Mouse (Mus musculus) liver, embryonic 12.5 days (tissue): Measurements from ENCODE around the gene Tubgcp3. TPM values are rescaled to one million over a fixed set of nuclear protein-coding genes. Genes with fewer than 3 reads are reported as not detected.

Source experiments
- ATAC-seq: fragments of 200-750 bp; cut with Nextera tagmentation; 2 replicates; pipeline ENCODE4 v1.8.0; 2017; ENCODE audit warnings: moderate number of reproducible peaks, mild to moderate bottlenecking, moderate library complexity
- H3K27ac ChIP-seq: fragments of 300-500 bp; sonication (generic); 2 replicates; pipeline ENCODE4 v1.5.1; 2016; ENCODE audit warnings: mild to moderate bottlenecking
- H3K27me3 ChIP-seq: fragments of 300-500 bp; sonication (generic); replicated peaks from 2 replicates; pipeline ENCODE4 v1.6.1; 2016; ENCODE audit warnings: mild to moderate bottlenecking, moderate library complexity
- H3K36me3 ChIP-seq: fragments of 300-500 bp; sonication (generic); 2 replicates; pipeline ENCODE4 v1.6.1; 2016; ENCODE audit warnings: mild to moderate bottlenecking, moderate library complexity
- H3K4me1 ChIP-seq: fragments of 300-500 bp; sonication (generic); 2 replicates; pipeline ENCODE4 v1.6.1; 2016
- H3K4me2 ChIP-seq: fragments of 300-500 bp; sonication (generic); 2 replicates; pipeline ENCODE4 v1.6.1; 2016; ENCODE audit warnings: mild to moderate bottlenecking, moderate library complexity
- H3K4me3 ChIP-seq: fragments of 300-500 bp; sonication (generic); 2 replicates; pipeline ENCODE4 v1.5.1; 2016; ENCODE audit warnings: mild to moderate bottlenecking, moderate library complexity
- H3K9ac ChIP-seq: fragments of 300-500 bp; sonication (generic); 2 replicates; pipeline ENCODE4 v1.6.1; 2016; ENCODE audit warnings: mild to moderate bottlenecking, moderate library complexity
- H3K9me3 ChIP-seq: fragments of 300-500 bp; sonication (generic); replicated peaks from 2 replicates; pipeline ENCODE4 v1.6.1; 2016; ENCODE audit warnings: mild to moderate bottlenecking, moderate library complexity
- WGBS: fragments of 180-500 bp; shearing (Covaris S2); methylation state at CpG from one replicate; pipeline ENCODE4 v1.1.7; 2016; ENCODE audit not compliant: insufficient replicate concordance; 5-methylcytosine and 5-hydroxymethylcytosine counted together
- microRNA-seq: library from miRNA; unstranded; fragments of <30 nt; microRNA quantifications from one replicate; pipeline ENCODE4, GENCODE M21; 2017
- polyA plus RNA-seq: library from polyadenylated mRNA; unstranded; fragments of >200 nt; fragmentation: Nextera tagmentation; extraction: Ambion mirVana; gene quantifications from 2 replicates; pipeline ENCODE4 v1.2.1, GENCODE M21; 2016

Tubgcp3 gene
- polyA plus RNA-seq, 1 experiment from 2014 or later, result 38.7 TPM

- Histone ChIP-seq H3K4me3 (no peak overlapping the region), H3K4me1 (no peaks in the 10 kb centered on the region), H3K27me3 (peaks cover 19% of the 10 kb centered on the region), H3K9me3 (no peaks in the 10 kb centered on the region), H3K36me3 (no peaks in the 10 kb centered on the region), H3K27ac (no peak overlapping the region), H3K9ac (no peak overlapping the region), H3K4me2 (no peak overlapping the region)
- 21% methylated on average over 5 of the region's 5 CpGs for WGBS
- ATAC-seq, result no peak
These were observed 96.0 kb downstream of the Tubgcp3 start for GRCm38 (mm10) chr8:12576003-12576402.

DNA sequence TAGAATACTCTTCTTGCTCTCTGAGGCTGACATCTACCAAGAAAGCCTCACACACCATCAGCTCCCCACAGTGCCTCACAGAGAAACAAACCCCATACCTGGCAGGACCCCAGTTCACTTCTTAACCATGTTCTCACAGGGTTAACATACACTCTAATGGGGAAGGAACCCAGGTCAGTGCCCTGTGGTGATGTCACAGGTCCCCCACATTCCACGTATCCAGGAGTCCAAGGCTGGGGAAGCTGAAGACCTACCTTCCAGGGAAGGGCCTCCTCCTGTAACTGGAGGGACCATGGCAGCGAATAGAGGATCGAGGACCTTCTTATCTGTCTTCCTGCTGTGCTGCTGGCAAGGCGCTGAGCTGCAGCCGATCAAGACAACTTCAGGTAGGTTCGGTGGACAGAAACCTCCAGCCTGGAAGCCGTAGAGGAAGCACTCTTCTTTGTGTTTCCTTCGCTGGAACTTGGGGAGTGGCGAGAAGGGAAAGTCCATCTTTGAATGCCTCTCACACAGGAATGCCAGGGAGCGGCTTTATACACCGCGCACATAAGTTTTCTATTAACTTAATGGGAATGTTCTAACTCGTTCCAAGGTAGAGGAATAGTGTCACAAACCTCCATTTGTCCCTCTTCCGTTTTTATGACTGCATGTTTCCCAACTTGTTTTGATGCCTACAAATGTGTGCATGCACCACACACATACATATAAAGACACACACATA lies 99.1 kb downstream of the Tubgcp3 start, which contains the start of gene Spaca7:
Gene Spaca7 (plus strand): TSS at position 216 of the 721 bp plus-strand sequence.
- Histone ChIP-seq H3K9ac (no peak within 1 kb of the TSS), H3K4me3 (no peak within 1 kb of the TSS), H3K9me3 (no peaks in the 10 kb centered on the region), H3K27me3 (peaks cover 24% of the 10 kb centered on the region), H3K4me1 (no peaks in the 10 kb centered on the region), H3K36me3 (no peaks in the 10 kb centered on the region), H3K27ac (no peak within 1 kb of the TSS), H3K4me2 (no peak within 1 kb of the TSS)
- WGBS, result 41% methylated on average over 14 of the region's 14 CpGs
- no peak for ATAC-seq

GRCm38 (mm10) chr8:12566509-12566908 lies 105.5 kb downstream of the Tubgcp3 start:
- WGBS, result 53% methylated on average over 7 of the region's 7 CpGs
- Histone ChIP-seq H3K4me2 (no peak overlapping the region), H3K36me3 (no peaks in the 10 kb centered on the region), H3K4me3 (no peak overlapping the region), H3K27me3 (peaks cover 28% of the 10 kb centered on the region; the same call in 1 of the 2 replicates), H3K4me1 (no peaks in the 10 kb centered on the region), H3K9me3 (no peaks in the 10 kb centered on the region), H3K9ac (no peak overlapping the region), H3K27ac (no peak overlapping the region)
- ATAC-seq, result no peak

GRCm38 (mm10) chr8:12565488-12565887 lies 106.6 kb downstream of the Tubgcp3 start:
- no peak for ATAC-seq
- WGBS, result 53% methylated on average over 10 of the region's 10 CpGs
- H3K27me3 ChIP-seq, result peaks cover 28% of the 10 kb centered on the region; the same call in 1 of the 2 replicates

DNA sequence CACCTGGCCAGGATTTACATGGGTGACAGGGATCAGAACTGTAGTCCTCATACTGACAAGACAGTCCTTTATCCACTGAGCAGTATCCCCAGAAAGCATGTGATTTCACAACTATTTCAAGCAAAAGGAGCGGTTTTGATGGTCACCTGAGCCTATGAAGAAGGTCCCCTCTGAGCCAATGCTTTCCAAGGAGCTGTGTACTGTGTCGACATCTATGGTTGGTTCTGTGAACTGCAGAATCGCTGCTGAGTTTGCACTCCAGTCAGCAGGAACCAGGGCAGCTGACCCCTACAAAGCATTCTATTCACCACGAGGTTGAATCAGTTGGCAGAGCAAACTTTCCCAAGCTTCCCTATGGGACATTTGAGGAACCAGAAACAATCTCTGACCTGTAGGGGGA lies 107.7 kb downstream of the Tubgcp3 start:
- Histone ChIP-seq H3K9ac (no peak overlapping the region), H3K27me3 (peaks cover 36% of the 10 kb centered on the region; the same call in 1 of the 2 replicates), H3K27ac (no peak overlapping the region), H3K4me1 (no peaks in the 10 kb centered on the region), H3K36me3 (no peaks in the 10 kb centered on the region), H3K4me2 (no peak overlapping the region), H3K4me3 (no peak overlapping the region), H3K9me3 (no peaks in the 10 kb centered on the region)
- 4% methylated on average over 4 of the region's 4 CpGs for WGBS
- ATAC-seq, result no peak

More at GRCm38 (mm10) chr8:12565488-12565887, 106.6 kb downstream of the Tubgcp3 start:
- H3K27ac ChIP-seq, result no peak overlapping the region
- no peak overlapping the region for H3K4me2 ChIP-seq
- no peak overlapping the region for H3K9ac ChIP-seq
- H3K4me3 ChIP-seq, result no peak overlapping the region
- H3K4me1 ChIP-seq, result no peaks in the 10 kb centered on the region
- H3K9me3 ChIP-seq, result no peaks in the 10 kb centered on the region
- no peaks in the 10 kb centered on the region for H3K36me3 ChIP-seq

Small RNA genes within 50 kb of the gene (microRNA-seq; reads per million reads assigned to microRNA genes)
- gene Gm26483, result not detected

Other genes starting within 250 kb of the Tubgcp3 start
- not detected in 2 replicates for gene Spaca7, start 99.2 kb downstream of the Tubgcp3 start, polyA plus RNA-seq
- gene Atp11a, start 84.8 kb upstream of the Tubgcp3 start, polyA plus RNA-seq, result 2.2 and 2.7 TPM in 2 replicates
- 1.9 and 2.1 TPM in 2 replicates for gene Mcf2l, start 201.6 kb upstream of the Tubgcp3 start, polyA plus RNA-seq